Mouse (Mus musculus): ENCODE measurements around the gene a. TPM values are rescaled to one million over a fixed set of nuclear protein-coding genes. Genes with fewer than 3 reads are reported as not detected.

Gene a
- polyA plus RNA-seq, 1 experiment from 2014 or later, result 17.7 TPM

GRCm38 (mm10) chr2:154817089-154817488, 25.9 kb downstream of the a start:
- Histone ChIP-seq H3K36me3 (ENCODE audit: control insufficient read depth, insufficient read depth, low read length) (no peaks in the 10 kb centered on the region), H3K4me2 (ENCODE audit: low read depth, severe bottlenecking) (no peak overlapping the region), H3K9me3 (ENCODE audit: control insufficient read depth, low read length) (no peaks in the 10 kb centered on the region), H3K27ac (replicated peaks; ENCODE audit: low read depth, low read length) (no peak overlapping the region), H3K4me1 (ENCODE audit: control insufficient read depth, insufficient read depth, low read length) (peaks cover 3% of the 10 kb centered on the region; the same call in 1 of the 2 replicates), H3K27me3 (ENCODE audit: control insufficient read depth, insufficient read depth, low read length) (no peaks in the 10 kb centered on the region), H3K4me3 (ENCODE audit: low read depth, low read length) (no peak overlapping the region), H3K9ac (ENCODE audit: low read length) (no peak overlapping the region)
- ATAC-seq (ENCODE audit: insufficient number of reproducible peaks, low FRiP score, low TSS enrichment, low read depth), result no peak
- no peak for DNase-seq (ENCODE audit: low spot score)
- WGBS, result 77% methylated on average over 3 of the region's 3 CpGs

- WGBS, result 35% methylated on average over 1 of the region's 1 CpGs
- H3K9me3 ChIP-seq (ENCODE audit: control insufficient read depth, low read length), result no peaks in the 10 kb centered on the region
- no peak overlapping the region for H3K27ac ChIP-seq (replicated peaks; ENCODE audit: low read depth, low read length)
- DNase-seq (ENCODE audit: low spot score) (no peak), ATAC-seq (ENCODE audit: insufficient number of reproducible peaks, low FRiP score, low TSS enrichment, low read depth) (no peak)
- no peak overlapping the region for H3K9ac ChIP-seq (ENCODE audit: low read length)
- peaks cover 3% of the 10 kb centered on the region; the same call in 1 of the 2 replicates for H3K4me1 ChIP-seq (ENCODE audit: control insufficient read depth, insufficient read depth, low read length)
- H3K27me3 ChIP-seq (ENCODE audit: control insufficient read depth, insufficient read depth, low read length), result no peaks in the 10 kb centered on the region
- H3K4me2 ChIP-seq (ENCODE audit: low read depth, severe bottlenecking), result no peak overlapping the region
- H3K36me3 ChIP-seq (ENCODE audit: control insufficient read depth, insufficient read depth, low read length), result no peaks in the 10 kb centered on the region
- no peak overlapping the region for H3K4me3 ChIP-seq (ENCODE audit: low read depth, low read length)
Measured at GRCm38 (mm10) chr2:154817788-154818187, 26.6 kb downstream of the a start.

DNA sequence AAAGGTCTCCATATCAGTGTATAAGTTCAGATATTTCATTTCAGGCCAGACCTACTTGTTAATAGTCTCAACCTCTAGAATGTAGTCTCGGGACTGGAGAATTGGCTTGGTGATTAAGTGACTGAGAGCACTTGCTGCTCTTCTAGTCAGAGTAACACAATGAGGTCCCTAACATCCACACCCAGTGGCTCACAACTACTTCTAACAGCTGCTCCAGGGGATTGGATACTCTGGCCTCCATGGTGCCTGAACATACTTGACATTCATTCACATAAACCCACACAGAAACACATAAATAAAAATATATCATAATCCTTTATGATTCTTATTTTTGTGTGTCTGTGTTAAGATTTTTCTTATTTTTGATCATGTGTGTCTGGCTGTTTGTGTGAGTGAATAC, 27.4 kb downstream of the a start:
- WGBS, result 80% methylated on average over 1 of the region's 1 CpGs
- no peak for ATAC-seq (ENCODE audit: insufficient number of reproducible peaks, low FRiP score, low TSS enrichment, low read depth)
- Histone ChIP-seq H3K9me3 (ENCODE audit: control insufficient read depth, low read length) (no peaks in the 10 kb centered on the region), H3K4me2 (ENCODE audit: low read depth, severe bottlenecking) (no peak overlapping the region), H3K9ac (ENCODE audit: low read length) (no peak overlapping the region), H3K27me3 (ENCODE audit: control insufficient read depth, insufficient read depth, low read length) (no peaks in the 10 kb centered on the region), H3K4me1 (ENCODE audit: control insufficient read depth, insufficient read depth, low read length) (peaks cover 3% of the 10 kb centered on the region; the same call in 1 of the 2 replicates), H3K27ac (replicated peaks; ENCODE audit: low read depth, low read length) (no peak overlapping the region), H3K4me3 (ENCODE audit: low read depth, low read length) (no peak overlapping the region), H3K36me3 (ENCODE audit: control insufficient read depth, insufficient read depth, low read length) (no peaks in the 10 kb centered on the region)
- no peak for DNase-seq (ENCODE audit: low spot score)

DNA sequence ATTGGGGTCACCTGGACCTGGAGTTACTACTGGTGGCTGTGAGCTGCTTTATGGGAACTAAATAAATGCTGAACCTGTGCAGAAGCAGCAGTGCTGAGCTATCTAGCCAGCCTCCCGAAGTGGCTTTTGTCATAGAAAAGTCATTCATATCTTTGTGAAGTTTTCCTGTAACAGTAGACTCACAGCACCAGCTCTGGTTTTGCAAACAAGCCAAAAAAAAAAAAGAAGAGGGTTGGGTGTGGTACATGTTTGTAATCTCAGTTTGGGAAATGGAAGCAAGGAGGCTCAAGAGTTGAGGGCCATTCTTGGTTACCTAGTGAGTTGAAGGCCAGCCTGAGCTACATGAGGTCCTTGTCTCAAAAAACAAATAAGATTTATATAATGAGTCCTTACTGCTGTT, 29.1 kb downstream of the a start:
- 96% methylated on average over 1 of the region's 1 CpGs for WGBS
- H3K4me1 ChIP-seq (ENCODE audit: control insufficient read depth, insufficient read depth, low read length), result peaks cover 3% of the 10 kb centered on the region; the same call in 1 of the 2 replicates
- H3K27me3 ChIP-seq (ENCODE audit: control insufficient read depth, insufficient read depth, low read length), result no peaks in the 10 kb centered on the region
- no peaks in the 10 kb centered on the region for H3K36me3 ChIP-seq (ENCODE audit: control insufficient read depth, insufficient read depth, low read length)
- H3K9me3 ChIP-seq (ENCODE audit: control insufficient read depth, low read length), result no peaks in the 10 kb centered on the region
- no peak overlapping the region for H3K9ac ChIP-seq (ENCODE audit: low read length)
- DNase-seq (ENCODE audit: low spot score), result no peak
- H3K4me2 ChIP-seq (ENCODE audit: low read depth, severe bottlenecking), result no peak overlapping the region
- no peak overlapping the region for H3K4me3 ChIP-seq (ENCODE audit: low read depth, low read length)
- H3K27ac ChIP-seq (replicated peaks; ENCODE audit: low read depth, low read length), result no peak overlapping the region
- no peak for ATAC-seq (ENCODE audit: insufficient number of reproducible peaks, low FRiP score, low TSS enrichment, low read depth)

DNA sequence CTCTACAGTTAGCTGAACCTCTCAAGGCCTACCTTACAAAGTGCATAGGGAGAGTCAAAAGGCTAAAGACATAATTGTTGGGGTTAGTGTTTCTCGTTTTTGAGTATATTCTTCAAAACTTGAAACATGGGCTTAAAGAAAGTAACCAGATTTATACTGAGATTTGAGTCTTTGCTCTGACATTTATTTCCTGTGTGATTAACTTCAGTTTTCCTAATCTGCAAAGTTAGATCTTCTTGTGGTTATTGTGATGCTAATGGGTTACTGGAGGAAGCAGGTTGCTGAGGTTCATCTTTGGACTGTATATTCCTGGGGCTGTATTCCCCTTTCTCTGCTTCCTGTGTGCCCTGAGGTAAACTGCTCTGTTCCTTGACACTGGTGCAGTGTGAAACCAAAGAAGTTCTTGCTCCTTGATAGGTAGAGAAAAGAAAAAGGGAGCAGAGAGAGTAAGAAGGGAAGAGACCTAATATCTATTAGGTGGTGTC, 34.9 kb downstream of the a start:
- Histone ChIP-seq H3K27me3 (ENCODE audit: control insufficient read depth, insufficient read depth, low read length) (no peaks in the 10 kb centered on the region), H3K9me3 (ENCODE audit: control insufficient read depth, low read length) (no peaks in the 10 kb centered on the region), H3K36me3 (ENCODE audit: control insufficient read depth, insufficient read depth, low read length) (no peaks in the 10 kb centered on the region; the same call in 1 of the 2 replicates), H3K9ac (ENCODE audit: low read length) (no peak overlapping the region), H3K4me3 (ENCODE audit: low read depth, low read length) (no peak overlapping the region), H3K4me1 (ENCODE audit: control insufficient read depth, insufficient read depth, low read length) (no peaks in the 10 kb centered on the region), H3K4me2 (ENCODE audit: low read depth, severe bottlenecking) (no peak overlapping the region), H3K27ac (replicated peaks; ENCODE audit: low read depth, low read length) (no peak overlapping the region)
- 89% methylated on average over 1 of the region's 1 CpGs for WGBS
- DNase-seq (ENCODE audit: low spot score), result no peak
- ATAC-seq (ENCODE audit: insufficient number of reproducible peaks, low FRiP score, low TSS enrichment, low read depth), result no peak

GRCm38 (mm10) chr2:154827521-154827920, 36.3 kb downstream of the a start:
- ATAC-seq (ENCODE audit: insufficient number of reproducible peaks, low FRiP score, low TSS enrichment, low read depth) (no peak), DNase-seq (ENCODE audit: low spot score) (no peak)
- 78% methylated on average over 4 of the region's 4 CpGs for WGBS
- Histone ChIP-seq H3K27me3 (ENCODE audit: control insufficient read depth, insufficient read depth, low read length) (no peaks in the 10 kb centered on the region), H3K9ac (ENCODE audit: low read length) (no peak overlapping the region), H3K4me1 (ENCODE audit: control insufficient read depth, insufficient read depth, low read length) (no peaks in the 10 kb centered on the region), H3K27ac (replicated peaks; ENCODE audit: low read depth, low read length) (no peak overlapping the region), H3K36me3 (ENCODE audit: control insufficient read depth, insufficient read depth, low read length) (no peaks in the 10 kb centered on the region; the same call in 1 of the 2 replicates), H3K4me2 (ENCODE audit: low read depth, severe bottlenecking) (no peak overlapping the region), H3K4me3 (ENCODE audit: low read depth, low read length) (no peak overlapping the region), H3K9me3 (ENCODE audit: control insufficient read depth, low read length) (no peaks in the 10 kb centered on the region)

- DNase-seq (ENCODE audit: low spot score), result no peak
- no peak overlapping the region for H3K4me3 ChIP-seq (ENCODE audit: low read depth, low read length)
- H3K9ac ChIP-seq (ENCODE audit: low read length), result no peak overlapping the region
- H3K27me3 ChIP-seq (ENCODE audit: control insufficient read depth, insufficient read depth, low read length), result no peaks in the 10 kb centered on the region
- no peaks in the 10 kb centered on the region for H3K9me3 ChIP-seq (ENCODE audit: control insufficient read depth, low read length)
- no peaks in the 10 kb centered on the region for H3K4me1 ChIP-seq (ENCODE audit: control insufficient read depth, insufficient read depth, low read length)
- WGBS, result 83% methylated on average over 4 of the region's 4 CpGs
- no peak overlapping the region for H3K27ac ChIP-seq (replicated peaks; ENCODE audit: low read depth, low read length)
- no peaks in the 10 kb centered on the region for H3K36me3 ChIP-seq (ENCODE audit: control insufficient read depth, insufficient read depth, low read length)
- H3K4me2 ChIP-seq (ENCODE audit: low read depth, severe bottlenecking), result no peak overlapping the region
- ATAC-seq (ENCODE audit: insufficient number of reproducible peaks, low FRiP score, low TSS enrichment, low read depth), result no peak
Measured at GRCm38 (mm10) chr2:154832471-154832870, 41.3 kb downstream of the a start.

- Histone ChIP-seq H3K4me1 (ENCODE audit: control insufficient read depth, insufficient read depth, low read length) (no peaks in the 10 kb centered on the region), H3K27ac (replicated peaks; ENCODE audit: low read depth, low read length) (no peak overlapping the region), H3K36me3 (ENCODE audit: control insufficient read depth, insufficient read depth, low read length) (no peaks in the 10 kb centered on the region), H3K4me3 (ENCODE audit: low read depth, low read length) (no peak overlapping the region), H3K9me3 (ENCODE audit: control insufficient read depth, low read length) (no peaks in the 10 kb centered on the region), H3K27me3 (ENCODE audit: control insufficient read depth, insufficient read depth, low read length) (no peaks in the 10 kb centered on the region), H3K9ac (ENCODE audit: low read length) (no peak overlapping the region), H3K4me2 (ENCODE audit: low read depth, severe bottlenecking) (no peak overlapping the region)
- ATAC-seq (ENCODE audit: insufficient number of reproducible peaks, low FRiP score, low TSS enrichment, low read depth), result no peak
- no peak for DNase-seq (ENCODE audit: low spot score)
- 96% methylated on average over 6 of the region's 6 CpGs for WGBS
Measured at GRCm38 (mm10) chr2:154834149-154834865, 43.1 kb downstream of the a start.

GRCm38 (mm10) chr2:154836537-154836936, 45.3 kb downstream of the a start:
- WGBS, result 99% methylated on average over 2 of the region's 2 CpGs
- no peaks in the 10 kb centered on the region for H3K36me3 ChIP-seq (ENCODE audit: control insufficient read depth, insufficient read depth, low read length)
- H3K4me3 ChIP-seq (ENCODE audit: low read depth, low read length), result no peak overlapping the region

More at GRCm38 (mm10) chr2:154836537-154836936, 45.3 kb downstream of the a start:
- Histone ChIP-seq H3K4me1 (ENCODE audit: control insufficient read depth, insufficient read depth, low read length) (no peaks in the 10 kb centered on the region), H3K9ac (ENCODE audit: low read length) (no peak overlapping the region), H3K27me3 (ENCODE audit: control insufficient read depth, insufficient read depth, low read length) (no peaks in the 10 kb centered on the region), H3K9me3 (ENCODE audit: control insufficient read depth, low read length) (no peaks in the 10 kb centered on the region), H3K4me2 (ENCODE audit: low read depth, severe bottlenecking) (no peak overlapping the region), H3K27ac (replicated peaks; ENCODE audit: low read depth, low read length) (no peak overlapping the region)
- no peak for DNase-seq (ENCODE audit: low spot score)
- no peak for ATAC-seq (ENCODE audit: insufficient number of reproducible peaks, low FRiP score, low TSS enrichment, low read depth)
